In genomic region chr12:99011161-99011861, GRCm38 (mm10) we compare ENCODE assay signal across 10 mouse cellular contexts.
DNase-seq lines count a peak whose midpoint lies in the region; ATAC-seq and TF ChIP-seq lines count a peak whose summit lies in the region.
"Had no signal": no experiment of that assay in that cellular context is flagged by ENCODE, and none has a peak within 500 bp of the region (broad histone marks: within the 10 kb centered on the region; RNA-seq: fewer than 3 reads in every experiment).

No protein-coding gene starts in this region.

- intact Hi-C loops in gastrocnemius, postnatal 36 days (cut with DNase I) = no loop called here

- no peak overlapping the region for H3K27ac ChIP-seq in testis, adult 2 months (ENCODE audit: control insufficient read depth, insufficient read depth, low read depth, low read length)
- H3K27ac ChIP-seq: embryonic facial prominence, embryonic 15.5 days had no signal

- ATAC-seq in CD4-positive, CD25-positive, alpha-beta regulatory T cell, adult 4 months = no peak

- H3K27me3 ChIP-seq in testis, adult 2 months (ENCODE audit: control insufficient read depth, insufficient read depth, low read length) = no peaks in the 10 kb centered on the region
- H3K27me3 ChIP-seq: embryonic facial prominence, embryonic 15.5 days had no signal

- peak overlapping the region; percentile 61 for H3K4me3 ChIP-seq in testis, adult 2 months (ENCODE audit: control insufficient read depth, low read depth, low read length)
- H3K4me3 ChIP-seq: embryonic facial prominence, embryonic 15.5 days; megakaryocyte, embryonic 14.5 days had no signal

- H3K36me3 ChIP-seq in testis, adult 2 months (ENCODE audit: control insufficient read depth, insufficient read depth, low read length) = no peaks in the 10 kb centered on the region
- H3K36me3 ChIP-seq: embryonic facial prominence, embryonic 15.5 days had no signal

- H3K4me1 ChIP-seq in testis, adult 2 months (ENCODE audit: control insufficient read depth, insufficient read depth, low read length) = peaks cover 8% of the 10 kb centered on the region
- H3K4me1 ChIP-seq: megakaryocyte, embryonic 14.5 days had no signal

- TF ChIP-seq POLR2A in testis, adult 2 months (IDR thresholded peaks at IDR 0.05; ENCODE audit: control insufficient read depth, low read depth, low read length) = no peak

- peak; percentile 27 for DNase-seq in gastrocnemius, postnatal 10 days
- DNase-seq in gastrocnemius, postnatal 36 days = no peak
- DNase-seq in testis, postnatal 14 days (ENCODE audit: low spot score) = no peak
- DNase-seq in lung, postnatal 4 days = peak; percentile 7 to 30
- no peak for DNase-seq in left cerebral cortex, adult 11 months (ENCODE audit: low spot score)
- DNase-seq in left cerebral cortex, adult 9 months (ENCODE audit: low spot score in 2 of 2) = no peak

- no peak for TF ChIP-seq CTCF in testis, adult 2 months (IDR thresholded peaks at IDR 0.05; ENCODE audit: control insufficient read depth, insufficient read depth, insufficient replicate concordance, low read depth, low read length)

Comparison
In these comparisons a context has a peak if more than half of its experiments do, and no peak if none do; other contexts are left out.
1. DNase-seq: peak in gastrocnemius, postnatal 10 days (single experiment) and lung, postnatal 4 days (2 of 2); none in gastrocnemius, postnatal 36 days (0 of 2), testis, postnatal 14 days (single experiment), left cerebral cortex, adult 11 months (single experiment) and left cerebral cortex, adult 9 months (0 of 2).